Mouse (Mus musculus) embryonic stem cell, embryonic (primary cell): ENCODE results near the gene Gm4064.
"Not testable (repeated sequence)": the region's sequence is repeated elsewhere in the genome, so short reads cannot be mapped to it uniquely, and the experiment has no call there.

Experiments
- CTCF ChIA-PET, 4 experiments: fragments of 300-600 bp in 2 of 4; fragments of 350-600 bp in 2 of 4; sonication (Branson Sonifier 250); formaldehyde crosslinking; loops; one replicate each; lab custom pipeline; 2022; ENCODE audit warnings: inconsistent platforms in 2 of 4; lab: Charles Lee
- POLR2A ChIA-PET, 4 experiments: fragments of 300-600 bp in 2 of 4; fragments of 350-600 bp in 2 of 4; sonication (Branson Sonifier 250); formaldehyde crosslinking; loops; one replicate each; lab custom pipeline; 2022; ENCODE audit warnings: antibody characterized with exemption in 4 of 4, inconsistent platforms in 1 of 4; lab: Charles Lee

Gene Gm4064

DNA sequence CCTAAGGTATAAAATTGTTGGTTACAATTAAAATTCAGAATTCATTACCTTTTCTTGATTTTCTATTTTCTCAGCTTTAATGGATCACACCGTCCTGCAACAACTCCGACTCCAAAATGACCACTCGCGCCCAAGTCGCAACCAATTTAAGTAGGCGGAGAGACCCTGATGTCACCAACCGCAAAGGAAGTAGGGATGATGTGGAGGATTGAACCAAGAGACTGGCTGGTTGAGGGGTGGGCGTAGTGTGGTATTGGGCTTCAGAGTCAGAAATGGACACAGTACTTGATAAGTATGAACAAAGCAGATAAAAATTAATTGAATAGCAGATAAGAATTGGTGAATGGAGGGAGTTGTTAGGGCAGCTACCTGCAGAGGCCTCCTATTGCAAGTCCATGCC is at the start of gene Gm4064:
Gene Gm4064, minus strand, starts transcription at position 101 of the 400 bp plus-strand sequence.
- CTCF ChIA-PET, POLR2A ChIA-PET: not testable (repeated sequence)

DNA sequence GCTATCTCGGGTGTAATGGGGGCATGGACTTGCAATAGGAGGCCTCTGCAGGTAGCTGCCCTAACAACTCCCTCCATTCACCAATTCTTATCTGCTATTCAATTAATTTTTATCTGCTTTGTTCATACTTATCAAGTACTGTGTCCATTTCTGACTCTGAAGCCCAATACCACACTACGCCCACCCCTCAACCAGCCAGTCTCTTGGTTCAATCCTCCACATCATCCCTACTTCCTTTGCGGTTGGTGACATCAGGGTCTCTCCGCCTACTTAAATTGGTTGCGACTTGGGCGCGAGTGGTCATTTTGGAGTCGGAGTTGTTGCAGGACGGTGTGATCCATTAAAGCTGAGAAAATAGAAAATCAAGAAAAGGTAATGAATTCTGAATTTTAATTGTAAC is 34.4 kb upstream of the Gm4064 start, which contains the start of the genes Rbmy and Gm10256:
Gene Rbmy, plus strand, starts transcription at position 301 of the 400 bp plus-strand sequence.
Gene Gm10256, plus strand, starts transcription at position 320 of the 400 bp plus-strand sequence.
- CTCF ChIA-PET: not testable (repeated sequence)

More for the DNA sequence above, 34.4 kb upstream of the Gm4064 start, which contains the start of the genes Rbmy and Gm10256:
- POLR2A ChIA-PET: not testable (repeated sequence)
